Mouse (Mus musculus) cerebellum, adult 2 months (tissue): Measurements from ENCODE around the gene Olfr270. TPM values are rescaled to one million over a fixed set of nuclear protein-coding genes. Genes with fewer than 3 reads are reported as not detected.
A peak's percentile ranks its signal among the peaks of the same experiment; 100 is the strongest.

Experiments used
- DNase-seq, 2 experiments: peaks; one replicate each; pipeline ENCODE4 v3.0.0; 2021
- H3K27ac ChIP-seq: fragments of 200-500 bp; 2 replicates; pipeline ENCODE4 v1.5.1; 2012; ENCODE audit warnings: low read length, control low read depth, inconsistent platforms; ENCODE audit not compliant: insufficient read depth
- H3K27me3 ChIP-seq: fragments of 200-500 bp; 2 replicates; pipeline ENCODE4 v1.6.1; 2012; ENCODE audit warnings: inconsistent platforms, mild to moderate bottlenecking, low read length, moderate library complexity; ENCODE audit not compliant: control insufficient read depth, insufficient read depth
- H3K4me1 ChIP-seq: fragments of 200-500 bp; 2 replicates; pipeline ENCODE4 v1.6.1; 2011; ENCODE audit warnings: low read length; ENCODE audit not compliant: control insufficient read depth, insufficient read depth
- H3K4me3 ChIP-seq: fragments of 200-500 bp; replicated peaks from 2 replicates; pipeline ENCODE3; 2011; ENCODE audit warnings: mild to moderate bottlenecking, low read depth, low read length, control low read depth; ENCODE audit not compliant: insufficient read depth
- CTCF ChIP-seq: fragments of 200-500 bp; IDR thresholded peaks from 2 replicates; pipeline ENCODE4 v1.5.1; 2011; ENCODE audit warnings: low read depth, mild to moderate bottlenecking, control low read depth, low read length, moderate library complexity, borderline replicate concordance; ENCODE audit not compliant: insufficient read depth
- POLR2A ChIP-seq: fragments of 200-500 bp; IDR thresholded peaks from 2 replicates; pipeline ENCODE4 v1.6.1; 2011; ENCODE audit warnings: low read length, control low read depth, borderline replicate concordance; ENCODE audit not compliant: insufficient read depth
- WGBS: fragments of 180-500 bp; shearing (Covaris S2); methylation state at CpG from one replicate; pipeline ENCODE4 v1.1.7; 2018; 5-methylcytosine and 5-hydroxymethylcytosine counted together
- polyA plus RNA-seq: library from polyadenylated mRNA; depleted of rRNA; stranded (reverse); fragments of >200 nt; gene quantifications from 2 replicates; pipeline ENCODE4 v1.2.3, GENCODE M21; 2012; rRNA removed

Gene Olfr270
- not detected in 2 replicates for polyA plus RNA-seq

- no peak for TF ChIP-seq POLR2A
- no peak for TF ChIP-seq CTCF
- Histone ChIP-seq H3K27me3 (no peaks in the 10 kb centered on the region), H3K4me1 (no peaks in the 10 kb centered on the region), H3K27ac (no peak within 1 kb of the TSS), H3K4me3 (no peak within 1 kb of the TSS)
- DNase-seq, result no peak
Measured at GRCm38 (mm10) chr4:52964247-52964646, at the start of gene Olfr270. Olfr270 (plus strand) TSS chr4:52964547.

- Histone ChIP-seq H3K4me3 (no peak overlapping the region), H3K27ac (no peak overlapping the region), H3K4me1 (no peaks in the 10 kb centered on the region), H3K27me3 (no peaks in the 10 kb centered on the region)
- 88% methylated on average over 6 of the region's 6 CpGs for WGBS
- no peak for TF ChIP-seq POLR2A
- no peak for TF ChIP-seq CTCF
- no peak for DNase-seq
Measured at GRCm38 (mm10) chr4:52916659-52917310, 47.6 kb upstream of the Olfr270 start.

- DNase-seq, result no peak
- Histone ChIP-seq H3K27ac (no peak overlapping the region), H3K4me1 (no peaks in the 10 kb centered on the region), H3K4me3 (no peak overlapping the region), H3K27me3 (no peaks in the 10 kb centered on the region)
- WGBS, result 90% methylated on average over 2 of the region's 2 CpGs
- TF ChIP-seq CTCF (no peak), POLR2A (no peak)
Measured at GRCm38 (mm10) chr4:52917311-52917688, 47.0 kb upstream of the Olfr270 start.

GRCm38 (mm10) chr4:52919078-52919477 is 45.3 kb upstream of the Olfr270 start, which contains the start of gene Olfr272:
Olfr272 (minus strand) TSS chr4:52919178.
- H3K27ac ChIP-seq, result no peak within 1 kb of the TSS
- H3K4me3 ChIP-seq, result no peak within 1 kb of the TSS
- 89% methylated on average over 2 of the region's 2 CpGs for WGBS
- DNase-seq, result no peak
- no peaks in the 10 kb centered on the region for H3K4me1 ChIP-seq
- H3K27me3 ChIP-seq, result no peaks in the 10 kb centered on the region
- TF ChIP-seq CTCF, result no peak
- no peak for TF ChIP-seq POLR2A

GRCm38 (mm10) chr4:52930480-52930879 is 33.9 kb upstream of the Olfr270 start:
- TF ChIP-seq CTCF, result no peak
- no peak for DNase-seq

GRCm38 (mm10) chr4:52946665-52947064 is 17.7 kb upstream of the Olfr270 start:
- H3K27ac ChIP-seq, result no peak overlapping the region
- no peak overlapping the region for H3K4me3 ChIP-seq
- DNase-seq, result no peak
- no peaks in the 10 kb centered on the region for H3K27me3 ChIP-seq
- no peak for TF ChIP-seq POLR2A
- TF ChIP-seq CTCF, result no peak
- H3K4me1 ChIP-seq, result no peaks in the 10 kb centered on the region

More at GRCm38 (mm10) chr4:52930480-52930879, 33.9 kb upstream of the Olfr270 start:
- 94% methylated on average over 4 of the region's 4 CpGs for WGBS
- Histone ChIP-seq H3K4me3 (no peak overlapping the region), H3K4me1 (no peaks in the 10 kb centered on the region), H3K27ac (no peak overlapping the region), H3K27me3 (no peaks in the 10 kb centered on the region)

- H3K4me3 ChIP-seq, result no peak overlapping the region
- no peak for TF ChIP-seq CTCF
- no peak for TF ChIP-seq POLR2A
- H3K4me1 ChIP-seq, result no peaks in the 10 kb centered on the region
- 83% methylated on average over 2 of the region's 2 CpGs for WGBS
- H3K27ac ChIP-seq, result no peak overlapping the region
- DNase-seq, result no peak
- no peaks in the 10 kb centered on the region for H3K27me3 ChIP-seq
Measured at GRCm38 (mm10) chr4:52949005-52949404, 15.3 kb upstream of the Olfr270 start.

- no peak for TF ChIP-seq POLR2A
- TF ChIP-seq CTCF, result peak; percentile 54; the same call in 1 of the 2 replicates
- no peaks in the 10 kb centered on the region for H3K27me3 ChIP-seq
- H3K4me1 ChIP-seq, result no peaks in the 10 kb centered on the region
- H3K27ac ChIP-seq, result no peak overlapping the region
- no peak overlapping the region for H3K4me3 ChIP-seq
- 10% methylated on average over 4 of the region's 4 CpGs for WGBS
- DNase-seq, result peak; percentile 29 to 33
Measured at GRCm38 (mm10) chr4:52958693-52959092, 5.7 kb upstream of the Olfr270 start.
